Mouse (Mus musculus) mouse embryonic stem cell (cell line): ENCODE data around the gene Cps1.

ENCODE experiments used
- in situ Hi-C, 2 experiments: fragments of 300-500 bp; cut with MboI; formaldehyde crosslinking; loops; 1 replicate in 1 of 2; 3 replicates in 1 of 2; pipeline ENCODE4 v1.14.3; 2019 to 2020; ENCODE audit warnings: low sequenced_read_pairs in 2 of 2, low pct_unique_long_range_greater_than_20kb in 1 of 2, mixed read lengths in 1 of 2; ENCODE audit not compliant: unreplicated experiment in 1 of 2

The Cps1 gene

DNA sequence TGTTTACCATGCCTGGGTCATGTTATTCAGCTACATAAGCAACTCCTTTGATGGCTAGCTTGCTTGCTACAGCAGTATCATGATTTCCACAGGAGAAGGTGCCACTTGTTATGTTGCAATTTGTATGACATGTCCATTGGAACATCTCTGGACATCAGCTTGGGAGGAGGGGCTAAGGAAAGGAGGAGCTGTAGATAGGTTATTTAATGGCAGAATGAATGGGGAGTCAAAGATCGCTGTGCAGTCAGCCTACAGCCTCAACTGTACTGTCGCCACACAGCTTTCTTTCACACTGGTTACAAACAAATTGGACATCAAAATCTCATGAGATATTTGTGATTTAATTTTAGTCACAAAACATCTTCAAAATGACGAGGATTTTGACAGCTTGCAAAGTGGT is at the start of gene Cps1:
Cps1 (plus strand) TSS at position 230 of the 400 bp plus-strand sequence.
- in situ Hi-C loops: no loop called here

DNA sequence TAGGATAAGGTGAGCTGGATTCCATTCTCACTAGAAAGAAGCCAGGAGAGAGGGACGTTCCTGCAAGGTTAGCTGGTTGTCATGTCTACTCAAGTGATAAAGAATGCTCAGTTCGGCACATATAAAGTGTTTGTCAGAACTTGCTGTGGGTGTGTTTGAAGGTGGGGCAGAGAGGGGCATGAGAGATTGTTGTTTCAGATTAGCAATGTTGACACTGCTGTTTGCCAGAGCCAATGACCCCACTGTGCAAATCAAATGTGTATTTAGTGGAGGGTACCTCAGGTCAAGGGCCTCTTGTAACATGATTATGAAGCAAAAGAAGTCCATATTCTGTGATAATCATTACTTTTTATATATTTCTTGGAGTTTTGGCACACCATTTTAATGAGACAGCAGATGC is 45.1 kb upstream of the Cps1 start:
- in situ Hi-C loops: no loop called here

DNA sequence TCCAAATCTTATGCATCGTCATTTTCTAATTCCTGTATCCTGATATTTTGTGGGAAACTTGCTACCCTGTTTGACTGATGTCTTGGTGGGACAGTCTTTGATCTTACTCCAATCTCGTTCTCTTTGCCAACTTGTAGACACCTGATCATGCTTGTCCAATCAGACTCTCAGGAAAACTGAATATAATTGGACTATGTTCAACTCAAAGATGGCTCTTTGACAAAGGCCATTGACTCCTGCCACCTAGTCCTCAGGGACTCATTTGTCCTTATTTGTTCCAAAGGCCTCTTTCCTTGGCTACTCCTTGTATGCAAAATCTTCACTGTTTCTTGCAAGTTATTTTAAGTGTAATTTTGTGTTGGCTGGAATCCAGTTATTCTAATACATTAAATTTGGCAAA is 44.2 kb upstream of the Cps1 start:
- in situ Hi-C loops: no loop called here

DNA sequence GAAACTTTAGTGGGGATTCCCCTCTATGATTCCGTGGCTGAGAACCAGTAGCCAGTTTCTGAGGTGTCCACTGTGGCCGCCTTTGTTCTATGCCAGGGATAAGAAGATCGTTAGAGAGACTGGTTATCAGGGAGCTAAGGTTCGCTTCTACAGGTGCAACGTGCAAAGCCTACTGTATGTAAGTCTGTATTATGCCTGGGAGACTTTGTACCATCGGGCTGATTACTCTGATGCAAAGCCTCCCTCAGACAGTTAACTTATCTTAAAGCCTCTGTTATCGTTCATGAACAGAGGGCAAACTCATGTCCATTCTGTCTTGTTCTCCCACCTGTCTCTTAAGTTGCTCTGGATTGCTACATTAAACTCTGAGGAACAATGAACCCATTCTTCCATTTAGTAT is 43.7 kb upstream of the Cps1 start:
- in situ Hi-C loops: no loop called here

DNA sequence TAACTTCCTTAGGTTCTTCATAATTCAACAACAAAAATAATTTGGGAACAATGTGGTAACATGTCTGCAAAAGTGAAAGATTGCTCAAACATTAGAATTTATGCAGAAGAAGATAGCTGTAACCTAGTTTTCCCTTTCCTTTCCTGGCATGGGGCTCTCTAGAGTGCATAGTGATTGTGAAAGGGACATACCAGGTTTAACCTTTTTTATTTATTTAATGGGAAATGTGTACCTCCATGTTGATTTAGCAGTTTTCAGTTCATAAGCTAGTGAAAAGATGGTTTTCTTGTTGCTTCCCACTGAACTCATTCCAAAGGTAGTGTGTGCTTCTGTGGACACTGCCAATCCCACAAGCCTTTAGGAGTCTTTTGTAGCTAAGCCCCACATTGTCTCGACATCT is 30.4 kb upstream of the Cps1 start:
- in situ Hi-C loops: no loop called here

- in situ Hi-C loops: no loop called here
Observed at GRCm38 (mm10) chr1:67099215-67099614, 23.6 kb upstream of the Cps1 start.

GRCm38 (mm10) chr1:67103476-67104248 is 19.2 kb upstream of the Cps1 start:
- in situ Hi-C loops: no loop called here

DNA sequence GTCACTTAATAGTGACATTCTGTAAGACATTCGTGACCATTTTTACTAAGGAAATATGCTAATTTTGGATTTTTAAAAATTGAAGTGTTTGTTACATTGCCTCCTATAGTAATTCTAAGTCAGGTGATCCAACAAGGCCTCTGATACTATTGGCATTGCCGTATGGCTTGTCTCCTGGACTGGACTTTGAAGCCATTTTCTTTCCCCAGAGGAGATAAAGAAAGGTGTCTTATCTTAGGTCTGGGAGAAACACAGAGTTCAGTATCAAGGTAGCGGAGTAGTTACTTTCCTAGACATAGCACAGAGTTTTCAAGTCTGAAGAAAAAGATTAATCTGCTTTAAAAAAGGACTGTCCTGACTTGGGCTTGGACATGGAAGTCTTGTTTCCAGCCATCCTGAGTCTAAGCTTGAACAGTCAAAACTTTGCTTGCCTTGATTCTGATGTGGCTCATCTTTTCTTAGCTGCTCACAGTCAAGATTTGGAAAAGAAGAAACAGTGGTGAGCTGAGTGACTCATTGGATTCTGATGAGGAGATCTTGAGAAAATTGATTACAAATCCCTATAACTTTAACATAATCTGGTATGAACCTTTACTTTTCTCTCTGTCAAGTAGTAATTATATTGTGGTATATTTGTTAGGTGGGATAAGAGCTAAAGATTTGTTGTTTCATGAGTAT is 11.1 kb upstream of the Cps1 start:
- in situ Hi-C loops: no loop called here

DNA sequence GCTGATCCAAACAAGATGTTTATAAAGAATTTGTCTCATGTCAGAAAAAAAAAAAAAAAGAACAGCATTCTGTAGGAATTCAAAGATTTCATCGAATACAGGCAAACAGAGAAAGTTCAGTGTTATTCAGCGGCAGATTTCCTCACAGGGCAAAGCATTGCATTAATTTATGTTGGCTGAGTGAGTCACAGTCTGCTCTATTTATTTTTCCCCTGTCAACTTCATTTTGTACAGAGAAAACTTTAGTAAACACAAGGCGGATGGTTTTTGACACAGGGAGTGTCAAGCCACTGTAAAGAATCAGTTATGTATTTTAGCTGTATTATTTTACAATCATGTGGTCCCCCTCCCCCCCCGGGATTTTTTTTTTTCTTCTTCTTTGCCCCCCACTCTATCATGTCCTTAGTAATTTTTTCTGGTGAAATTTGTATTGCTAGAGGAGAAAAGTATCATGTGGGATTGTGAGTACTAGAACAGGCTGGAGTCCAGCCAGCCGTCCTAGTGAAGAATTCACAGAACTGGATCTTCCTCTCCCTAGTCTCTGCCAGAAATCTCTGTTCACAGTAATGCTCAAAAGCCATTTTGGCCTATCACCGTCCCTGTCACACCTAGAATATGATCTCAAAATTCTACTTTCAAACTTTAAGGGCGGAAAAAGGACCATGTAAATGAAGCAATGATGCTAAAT is 9.3 kb upstream of the Cps1 start:
- in situ Hi-C loops: no loop called here

DNA sequence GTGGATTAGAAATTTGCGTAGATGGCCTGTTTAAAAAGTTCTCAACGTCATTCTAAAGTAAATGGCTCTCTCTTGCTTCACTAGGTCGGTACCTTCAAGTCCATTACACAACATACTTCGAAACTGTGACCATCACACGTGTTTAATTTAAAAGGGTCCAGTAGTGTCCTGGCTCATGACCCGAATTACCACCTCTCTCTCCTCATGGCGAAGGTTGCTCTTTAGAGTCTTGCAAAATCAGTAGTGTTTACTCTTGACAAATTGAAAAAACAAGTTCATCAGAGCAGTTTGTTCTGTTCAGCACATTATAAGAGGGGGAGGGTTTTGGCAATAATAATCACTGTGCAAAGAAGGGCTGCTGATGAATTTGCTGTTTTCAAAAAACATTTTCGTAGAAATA is 6.3 kb upstream of the Cps1 start:
- in situ Hi-C loops: no loop called here

DNA sequence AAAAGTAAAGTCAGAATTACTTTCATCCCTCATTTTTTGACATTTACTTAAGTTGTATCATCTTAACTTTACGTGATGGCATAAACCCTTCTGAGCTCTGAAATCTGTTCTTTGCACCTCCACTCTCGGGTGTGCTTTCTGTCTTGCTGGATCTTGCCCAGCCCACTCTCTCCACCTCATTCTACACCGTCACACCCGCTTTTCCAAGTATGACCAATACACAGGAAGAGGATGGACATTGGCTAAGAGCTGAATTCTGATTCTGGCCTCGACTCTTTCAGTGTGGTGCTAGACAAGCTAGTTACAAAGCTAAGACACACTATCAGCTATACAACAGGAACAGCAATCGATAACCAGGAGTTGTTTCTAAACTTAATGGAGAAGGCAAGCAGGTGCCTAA is 5.0 kb upstream of the Cps1 start:
- in situ Hi-C loops: no loop called here

GRCm38 (mm10) chr1:67125433-67125832 is 2.6 kb downstream of the Cps1 start:
- in situ Hi-C loops: no loop called here

GRCm38 (mm10) chr1:67143939-67144338 is 21.1 kb downstream of the Cps1 start:
- in situ Hi-C loops: no loop called here

DNA sequence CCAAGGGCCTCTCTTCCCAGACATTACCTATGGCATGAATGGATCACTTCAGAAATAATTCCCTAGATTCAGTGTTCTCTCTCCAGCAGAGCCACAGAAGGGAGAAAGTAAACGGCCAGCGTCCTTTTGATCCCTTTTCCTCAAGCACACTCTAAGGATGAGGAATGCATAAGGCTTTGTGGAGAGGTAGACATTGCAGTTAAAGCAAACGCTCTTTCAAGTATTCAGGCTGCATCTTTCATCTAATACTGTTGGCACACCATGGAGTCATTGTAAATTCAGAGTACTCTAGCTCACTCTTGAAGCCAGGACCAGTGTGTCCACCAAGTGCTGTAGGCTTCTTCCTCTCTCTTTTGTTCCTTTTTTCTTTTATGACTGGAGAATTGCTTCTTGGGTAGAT is 28.4 kb downstream of the Cps1 start:
- in situ Hi-C loops: no loop called here

GRCm38 (mm10) chr1:67167283-67167682 is 44.5 kb downstream of the Cps1 start:
- in situ Hi-C loops: no loop called here

- in situ Hi-C loops: no loop called here
Observed at GRCm38 (mm10) chr1:67181165-67181564, 58.3 kb downstream of the Cps1 start.

GRCm38 (mm10) chr1:67182201-67182600 is 59.4 kb downstream of the Cps1 start:
- in situ Hi-C loops: no loop called here

DNA sequence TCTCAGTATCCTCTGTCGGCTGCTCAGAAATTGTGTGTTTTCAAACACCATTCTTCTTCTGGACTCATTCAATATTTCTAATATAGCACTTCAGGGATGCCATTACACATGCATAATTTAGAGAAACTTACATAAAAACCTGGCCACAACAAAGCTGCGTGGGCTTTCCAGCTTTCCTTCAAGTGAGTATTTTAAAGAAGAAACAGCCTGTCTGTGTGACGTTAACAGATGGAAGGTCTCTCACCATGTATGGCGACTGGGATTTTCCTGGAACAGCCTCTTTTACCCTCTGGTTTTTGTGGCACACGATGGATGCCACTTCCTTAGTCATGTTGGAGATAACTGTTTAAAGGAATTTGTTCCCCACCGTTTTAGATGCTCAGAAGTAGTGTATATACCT is 60.7 kb downstream of the Cps1 start:
- in situ Hi-C loops: no loop called here

GRCm38 (mm10) chr1:67184134-67184533 is 61.3 kb downstream of the Cps1 start:
- in situ Hi-C loops: no loop called here

DNA sequence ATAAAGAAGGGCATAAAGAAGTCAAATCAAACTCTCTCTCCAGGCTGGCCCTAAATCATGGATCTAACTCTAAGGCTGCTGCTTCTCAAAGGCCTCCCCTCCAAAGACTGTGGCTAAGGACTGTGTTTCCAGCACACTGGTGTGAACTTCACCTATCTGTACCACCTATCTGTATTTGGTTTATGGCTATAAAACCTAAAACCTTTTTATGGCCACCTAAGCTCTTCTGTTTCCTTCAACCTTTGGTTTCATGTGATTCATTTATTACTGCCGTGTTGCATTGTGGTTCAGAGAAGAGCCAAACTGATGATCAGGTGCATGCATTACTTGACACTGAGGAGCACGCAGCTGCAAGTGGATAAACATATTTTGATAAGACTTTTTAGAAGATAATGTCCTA is 74.5 kb downstream of the Cps1 start:
- in situ Hi-C loops: no loop called here
